ENCODE assay signal across 31 mouse cellular contexts in the genomic region with DNA sequence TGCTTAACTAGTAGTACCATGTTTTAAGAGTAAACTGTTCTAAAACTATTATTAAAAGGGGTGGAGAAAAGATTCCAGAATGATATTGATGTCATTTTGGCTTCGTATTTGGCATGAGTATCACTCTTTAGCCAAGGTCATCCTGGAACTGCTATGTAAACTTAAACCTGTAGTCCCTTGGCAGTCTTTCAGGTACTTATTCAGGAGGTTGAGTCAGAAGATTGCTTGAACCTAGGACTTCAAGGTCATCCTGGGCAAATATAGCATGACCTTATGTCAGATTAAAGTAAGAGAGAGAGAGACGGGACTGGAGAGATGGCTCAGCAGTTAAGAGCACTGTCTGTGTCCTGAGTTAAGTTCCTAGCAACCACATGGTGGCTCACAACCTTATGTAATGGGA. TPM values are rescaled to one million over a fixed set of nuclear protein-coding genes. Genes with fewer than 3 reads are reported as not detected.
"Had no signal": no experiment of that assay in that cellular context is flagged by ENCODE, and none has a peak within 500 bp of the region (broad histone marks: within the 10 kb centered on the region; RNA-seq: fewer than 3 reads in every experiment).

No protein-coding gene starts in this region.

- H3K4me1 ChIP-seq: heart, embryonic 15.5 days; hindbrain, embryonic 12.5 days; kidney, embryonic 15.5 days; limb, embryonic 13.5 days; limb, embryonic 15.5 days had no signal

- H3K4me3 ChIP-seq: heart, adult 2 months; heart, embryonic 13.5 days; heart, embryonic 15.5 days; hindbrain, embryonic 12.5 days; kidney, embryonic 15.5 days; limb, embryonic 13.5 days; limb, embryonic 15.5 days; liver, embryonic 12.5 days had no signal

- DNase-seq: gastrocnemius, postnatal 14 days; gastrocnemius, postnatal 36 days; heart, adult 2 months; heart, postnatal 14 days; heart, postnatal 36 days; kidney, adult 11 months; kidney, adult 2 months; kidney, adult 9 months; kidney, postnatal 14 days; kidney, postnatal 36 days; layer of hippocampus, adult 9-11 months; layer of hippocampus, postnatal 36 days; left cerebral cortex, postnatal 4 days had no signal

- H3K27me3 ChIP-seq: heart, embryonic 13.5 days; heart, embryonic 15.5 days; hindbrain, embryonic 12.5 days; kidney, embryonic 15.5 days; limb, embryonic 13.5 days; limb, embryonic 15.5 days; liver, embryonic 12.5 days had no signal

- H3K9me3 ChIP-seq: heart, embryonic 13.5 days; heart, embryonic 15.5 days; hindbrain, embryonic 12.5 days; kidney, embryonic 15.5 days; limb, embryonic 13.5 days; limb, embryonic 15.5 days; liver, embryonic 12.5 days had no signal

- H3K9ac ChIP-seq: heart, embryonic 13.5 days; heart, embryonic 15.5 days; hindbrain, embryonic 12.5 days; hindbrain, embryonic 14.5 days; kidney, embryonic 15.5 days; limb, embryonic 13.5 days; limb, embryonic 15.5 days; liver, embryonic 12.5 days; liver, embryonic 14.5 days had no signal

- H3K4me2 ChIP-seq: heart, embryonic 11.5 days; heart, embryonic 13.5 days; heart, embryonic 15.5 days; hindbrain, embryonic 12.5 days; hindbrain, embryonic 14.5 days; kidney, embryonic 15.5 days; limb, embryonic 13.5 days; limb, embryonic 15.5 days; liver, embryonic 12.5 days had no signal

- ATAC-seq: hindbrain, embryonic 16.5 days; liver, embryonic 12.5 days had no signal

- H3K27ac ChIP-seq: heart, adult 2 months; heart, embryonic 13.5 days; heart, embryonic 15.5 days; hindbrain, embryonic 12.5 days; hindbrain, embryonic 14.5 days; kidney, embryonic 15.5 days; kidney, postnatal 0 days; limb, embryonic 13.5 days; limb, embryonic 15.5 days; liver, embryonic 12.5 days; liver, embryonic 14.5 days had no signal

RNA-seq across cellular contexts. Expression of a gene that starts 20.5 kb away (rescaled TPM):
- total RNA-seq: granulocyte monocyte progenitor cell, adult 5-6 weeks; hematopoietic stem cell, adult 5-6 weeks had no signal
- polyA plus RNA-seq: limb, embryonic 11.5 days had no signal

RNA-seq across cellular contexts. Expression of a gene that starts 57.7 kb away (rescaled TPM):
- total RNA-seq: gastrocnemius, adult 8-10 months; gastrocnemius, postnatal 36 days; granulocyte monocyte progenitor cell, adult 5-6 weeks; heart, adult 2 months; heart, postnatal 14 days; heart, postnatal 36 days; hematopoietic stem cell, adult 5-6 weeks had no signal
- polyA plus RNA-seq: heart, adult 2 months; heart, postnatal 0 days; large intestine, adult 2 months had no signal
